Mouse (Mus musculus) kidney, embryonic 16.5 days (tissue): ENCODE data around the gene Ssx2ip. TPM values are rescaled to one million over a fixed set of nuclear protein-coding genes. Genes with fewer than 3 reads are reported as not detected.

ENCODE experiments used
- ATAC-seq: fragments of 200-750 bp; cut with Nextera tagmentation; 2 replicates; pipeline ENCODE4 v1.8.0; 2017; ENCODE audit warnings: moderate TSS enrichment; ENCODE audit not compliant: low FRiP score, low TSS enrichment
- H3K27ac ChIP-seq: fragments of 300-500 bp; sonication (generic); 2 replicates; pipeline ENCODE4 v1.5.1; 2014; ENCODE audit warnings: low read length
- H3K27me3 ChIP-seq: fragments of 300-500 bp; sonication (generic); 2 replicates; pipeline ENCODE4 v1.6.1; 2014; ENCODE audit warnings: low read length, control low read depth, mixed read lengths; ENCODE audit not compliant: insufficient read depth
- H3K36me3 ChIP-seq: fragments of 300-500 bp; sonication (generic); 2 replicates; pipeline ENCODE4 v1.6.1; 2014; ENCODE audit warnings: low read length, control low read depth, mixed read lengths; ENCODE audit not compliant: insufficient read depth
- H3K4me1 ChIP-seq: fragments of 300-500 bp; sonication (generic); 2 replicates; pipeline ENCODE4 v1.6.1; 2014; ENCODE audit warnings: low read length, control low read depth, mixed read lengths; ENCODE audit not compliant: insufficient read depth
- H3K4me2 ChIP-seq: fragments of 300-500 bp; sonication (generic); replicated peaks from 2 replicates; pipeline ENCODE4 v1.6.1; 2014; ENCODE audit warnings: low read depth, low read length
- H3K4me3 ChIP-seq: fragments of 300-500 bp; sonication (generic); 2 replicates; pipeline ENCODE4 v1.5.1; 2014; ENCODE audit warnings: mild to moderate bottlenecking, low read length
- H3K9ac ChIP-seq: fragments of 300-500 bp; sonication (generic); replicated peaks from 2 replicates; pipeline ENCODE4 v1.6.1; 2014; ENCODE audit warnings: low read length
- H3K9me3 ChIP-seq: fragments of 300-500 bp; sonication (generic); 2 replicates; pipeline ENCODE4 v1.6.1; 2016; ENCODE audit warnings: low read length, control low read depth
- WGBS: fragments of 180-500 bp; shearing (Covaris S2); extraction: QIAGEN DNeasy Blood & Tissue Kit; methylation state at CpG from one replicate; pipeline ENCODE4 v1.1.7; 2014; 5-methylcytosine and 5-hydroxymethylcytosine counted together
- polyA plus RNA-seq: library from polyadenylated mRNA; unstranded; fragments of >200 nt; fragmentation: Nextera tagmentation; extraction: Ambion mirVana; gene quantifications from 2 replicates; pipeline ENCODE4 v1.2.1, GENCODE M21; 2015

The Ssx2ip gene
- polyA plus RNA-seq, 1 experiment from 2014 or later = 22.4 TPM

- Histone ChIP-seq H3K4me3 (no peak overlapping the region), H3K4me1 (peaks cover 3% of the 10 kb centered on the region; the same call in 1 of the 2 replicates), H3K9me3 (0 out of 2 replicates have a peak, but pooled peaks cover 2% of the 10 kb centered on the region), H3K4me2 (no peak overlapping the region), H3K9ac (no peak overlapping the region), H3K27ac (no peak overlapping the region), H3K27me3 (no peaks in the 10 kb centered on the region), H3K36me3 (no peaks in the 10 kb centered on the region)
- ATAC-seq = no peak
- 97% methylated on average over 4 of the region's 4 CpGs for WGBS
Measured at GRCm38 (mm10) chr3:146397847-146398246, 6.6 kb upstream of the Ssx2ip start.

GRCm38 (mm10) chr3:146399203-146399602 lies 5.2 kb upstream of the Ssx2ip start:
- Histone ChIP-seq H3K27ac (no peak overlapping the region), H3K36me3 (no peaks in the 10 kb centered on the region), H3K4me1 (peaks cover 4% of the 10 kb centered on the region; the same call in 1 of the 2 replicates), H3K9ac (no peak overlapping the region), H3K9me3 (0 out of 2 replicates have a peak, but pooled peaks cover 7% of the 10 kb centered on the region), H3K4me2 (no peak overlapping the region), H3K4me3 (no peak overlapping the region), H3K27me3 (no peaks in the 10 kb centered on the region)
- no peak for ATAC-seq
- 83% methylated on average over 5 of the region's 5 CpGs for WGBS

- Histone ChIP-seq H3K27ac (peak overlapping the region; percentile 72), H3K4me1 (peaks cover 28% of the 10 kb centered on the region), H3K36me3 (no peaks in the 10 kb centered on the region), H3K9ac (peak overlapping the region; percentile 89), H3K4me3 (peak overlapping the region; percentile 91), H3K9me3 (0 out of 2 replicates have a peak, but pooled peaks cover 7% of the 10 kb centered on the region), H3K4me2 (peak overlapping the region; percentile 90), H3K27me3 (no peaks in the 10 kb centered on the region)
- 25% methylated on average over 3 of the region's 3 CpGs for WGBS
- no peak; the same call in 1 of the 2 replicates for ATAC-seq
Measured at GRCm38 (mm10) chr3:146403770-146404169, 672 bp upstream of the Ssx2ip start.

GRCm38 (mm10) chr3:146405213-146406006 lies 968 bp downstream of the Ssx2ip start:
- peak overlapping the region; percentile 63 for H3K27ac ChIP-seq
- peaks cover 28% of the 10 kb centered on the region for H3K4me1 ChIP-seq
- peak overlapping the region; percentile 89 for H3K9ac ChIP-seq
- ATAC-seq = no peak
- H3K27me3 ChIP-seq = no peaks in the 10 kb centered on the region
- WGBS = 15% methylated on average over 18 of the region's 18 CpGs
- H3K9me3 ChIP-seq = 0 out of 2 replicates have a peak, but pooled peaks cover 7% of the 10 kb centered on the region
- peak overlapping the region; percentile 90 for H3K4me2 ChIP-seq
- peak overlapping the region; percentile 91 for H3K4me3 ChIP-seq
- H3K36me3 ChIP-seq = no peaks in the 10 kb centered on the region

- peaks cover 28% of the 10 kb centered on the region for H3K4me1 ChIP-seq
- H3K27ac ChIP-seq = peak overlapping the region; percentile 50
- peak overlapping the region; percentile 90 for H3K4me2 ChIP-seq
- H3K4me3 ChIP-seq = peak overlapping the region; percentile 91
- peak overlapping the region; percentile 89; the same call in 1 of the 2 replicates for H3K9ac ChIP-seq
- no peaks in the 10 kb centered on the region for H3K36me3 ChIP-seq
- no peaks in the 10 kb centered on the region for H3K27me3 ChIP-seq
- no peak for ATAC-seq
- 0 out of 2 replicates have a peak, but pooled peaks cover 7% of the 10 kb centered on the region for H3K9me3 ChIP-seq
- 49% methylated on average over 5 of the region's 5 CpGs for WGBS
Measured at GRCm38 (mm10) chr3:146406007-146406341, 1.5 kb downstream of the Ssx2ip start.

- H3K9me3 ChIP-seq = 0 out of 2 replicates have a peak, but pooled peaks cover 7% of the 10 kb centered on the region
- no peak overlapping the region for H3K9ac ChIP-seq
- H3K4me1 ChIP-seq = peaks cover 28% of the 10 kb centered on the region
- H3K27me3 ChIP-seq = no peaks in the 10 kb centered on the region
- WGBS = 77% methylated on average over 16 of the region's 16 CpGs
- peak overlapping the region; percentile 90 for H3K4me2 ChIP-seq
- H3K36me3 ChIP-seq = no peaks in the 10 kb centered on the region
- no peak overlapping the region for H3K4me3 ChIP-seq
- 0 out of 2 replicates have a peak overlapping the region, but pooled peaks have one; percentile 12 for H3K27ac ChIP-seq
- ATAC-seq = no peak
Measured at GRCm38 (mm10) chr3:146407086-146407721, 2.8 kb downstream of the Ssx2ip start.

- Histone ChIP-seq H3K27me3 (no peaks in the 10 kb centered on the region), H3K27ac (no peak overlapping the region), H3K4me3 (no peak overlapping the region), H3K9ac (no peak overlapping the region), H3K4me1 (peaks cover 24% of the 10 kb centered on the region), H3K36me3 (no peaks in the 10 kb centered on the region), H3K9me3 (no peaks in the 10 kb centered on the region), H3K4me2 (no peak overlapping the region)
- no peak for ATAC-seq
- 83% methylated on average over 7 of the region's 7 CpGs for WGBS
Measured at GRCm38 (mm10) chr3:146410114-146410513, 5.7 kb downstream of the Ssx2ip start.

GRCm38 (mm10) chr3:146412008-146412407 lies 7.6 kb downstream of the Ssx2ip start:
- 93% methylated on average over 2 of the region's 2 CpGs for WGBS
- no peak overlapping the region for H3K27ac ChIP-seq

GRCm38 (mm10) chr3:146412480-146412879 lies 8.0 kb downstream of the Ssx2ip start:
- Histone ChIP-seq H3K9ac (no peak overlapping the region), H3K27me3 (no peaks in the 10 kb centered on the region), H3K9me3 (no peaks in the 10 kb centered on the region), H3K4me3 (no peak overlapping the region), H3K36me3 (no peaks in the 10 kb centered on the region; the same call in 1 of the 2 replicates), H3K4me1 (peaks cover 3% of the 10 kb centered on the region), H3K27ac (no peak overlapping the region), H3K4me2 (no peak overlapping the region)
- ATAC-seq = no peak
- WGBS = 92% methylated on average over 7 of the region's 7 CpGs

More at GRCm38 (mm10) chr3:146412008-146412407, 7.6 kb downstream of the Ssx2ip start:
- no peak overlapping the region for H3K4me3 ChIP-seq
- no peak for ATAC-seq
- no peaks in the 10 kb centered on the region; the same call in 1 of the 2 replicates for H3K36me3 ChIP-seq
- no peak overlapping the region for H3K9ac ChIP-seq
- H3K27me3 ChIP-seq = no peaks in the 10 kb centered on the region
- H3K9me3 ChIP-seq = no peaks in the 10 kb centered on the region
- H3K4me1 ChIP-seq = peaks cover 6% of the 10 kb centered on the region
- no peak overlapping the region for H3K4me2 ChIP-seq
